Mouse (Mus musculus): ENCODE measurements at regions not wholly inside any gene's neighbourhood (a gene's known extent, or its start where the extent isn't known, plus 50 kb on each side); places are given as distances from the start of the nearest gene placed in this dataset.

- Histone ChIP-seq H3K4me2 (ENCODE audit: low read depth) (no peak overlapping the region), H3K79me2 (ENCODE audit: control insufficient read depth, insufficient read depth) (no peaks in the 10 kb centered on the region), H3K36me3 (ENCODE audit: control insufficient read depth, insufficient read depth) (no peaks in the 10 kb centered on the region), H3K27me3 (ENCODE audit: control insufficient read depth, insufficient read depth, insufficient read length) (no peaks in the 10 kb centered on the region), H3K4me3 (no peak overlapping the region), H3ac (ENCODE audit: control insufficient read depth, insufficient read length) (no peak overlapping the region)
- TF ChIP-seq E2F4 (IDR thresholded peaks at IDR 0.05; ENCODE audit: insufficient read depth) (no peak), POLR2AphosphoS2 (IDR thresholded peaks at IDR 0.05; ENCODE audit: insufficient read length, low read depth) (no peak)
Measured at GRCm38 (mm10) chr3:38138014-38138413, 346.6 kb downstream of the Ankrd50 start.

DNA sequence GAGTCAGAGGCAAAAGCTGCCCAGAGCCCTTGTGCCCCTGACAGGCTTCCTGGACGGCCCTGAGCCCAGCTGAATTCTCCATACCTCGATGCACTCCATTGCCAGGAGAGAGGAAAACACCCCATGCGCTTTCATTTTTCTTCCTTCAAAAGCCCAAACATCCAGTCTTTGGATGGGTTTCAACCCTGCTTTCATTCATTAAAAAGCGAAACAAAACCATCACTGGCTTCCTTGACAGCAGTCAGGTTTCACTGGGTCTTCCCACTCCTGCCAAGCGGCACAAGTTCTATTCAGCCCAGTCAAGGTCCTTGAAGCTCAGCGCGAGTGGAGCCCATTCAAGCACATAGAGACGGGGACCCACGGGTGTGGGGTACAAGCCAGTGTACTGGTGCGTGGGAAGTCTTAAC lies 348.8 kb downstream of the Ankrd50 start:
- Histone ChIP-seq H3K79me2 (ENCODE audit: control insufficient read depth, insufficient read depth) (no peaks in the 10 kb centered on the region), H3K27me3 (ENCODE audit: control insufficient read depth, insufficient read depth, insufficient read length) (no peaks in the 10 kb centered on the region), H3ac (ENCODE audit: control insufficient read depth, insufficient read length) (no peak overlapping the region), H3K36me3 (ENCODE audit: control insufficient read depth, insufficient read depth) (no peaks in the 10 kb centered on the region), H3K4me2 (ENCODE audit: low read depth) (no peak overlapping the region), H3K4me3 (no peak overlapping the region)
- no peak for TF ChIP-seq TCF12 (IDR thresholded peaks at IDR 0.05; ENCODE audit: insufficient read depth, poor library complexity, severe bottlenecking)
- TF ChIP-seq REST (IDR thresholded peaks at IDR 0.05; ENCODE audit: insufficient read depth, insufficient read length) = no peak
- TF ChIP-seq MYOG (IDR thresholded peaks at IDR 0.05; ENCODE audit: control insufficient read depth in 1 of 3, insufficient read depth in 1 of 3, insufficient read length in 2 of 3, low read depth in 2 of 3) = no peak
- TF ChIP-seq SRF (IDR thresholded peaks at IDR 0.05; ENCODE audit: control insufficient read depth, insufficient read length, low read depth) = no peak
- TF ChIP-seq POLR2A (IDR thresholded peaks at IDR 0.05; ENCODE audit: insufficient read length, low read depth) = no peak
- no peak for TF ChIP-seq POLR2AphosphoS2 (IDR thresholded peaks at IDR 0.05; ENCODE audit: insufficient read length, low read depth)
- TF ChIP-seq USF1 (IDR thresholded peaks at IDR 0.05; ENCODE audit: low read depth) = no peak
- no peak for TF ChIP-seq MAX (IDR thresholded peaks at IDR 0.05; ENCODE audit: low read depth)
- no peak for TF ChIP-seq CEBPB (IDR thresholded peaks at IDR 0.05; ENCODE audit: insufficient read depth, poor library complexity, severe bottlenecking)
- TF ChIP-seq TCF3 (IDR thresholded peaks at IDR 0.05; ENCODE audit: insufficient read length, low read depth) = no peak
- TF ChIP-seq E2F4 (IDR thresholded peaks at IDR 0.05; ENCODE audit: insufficient read depth) = no peak

- no peak for TF ChIP-seq SRF (IDR thresholded peaks at IDR 0.05; ENCODE audit: control insufficient read depth, insufficient read length, low read depth)
- TF ChIP-seq REST (IDR thresholded peaks at IDR 0.05; ENCODE audit: insufficient read depth, insufficient read length) = no peak
- TF ChIP-seq TCF12 (IDR thresholded peaks at IDR 0.05; ENCODE audit: insufficient read depth, poor library complexity, severe bottlenecking) = no peak
- TF ChIP-seq MYOD1 (IDR thresholded peaks at IDR 0.05; ENCODE audit: control insufficient read depth in 1 of 3, insufficient read length in 2 of 3, low read depth in 2 of 3) = no peak
- no peak for TF ChIP-seq POLR2AphosphoS2 (IDR thresholded peaks at IDR 0.05; ENCODE audit: insufficient read length, low read depth)
- no peak for TF ChIP-seq POLR2A (IDR thresholded peaks at IDR 0.05; ENCODE audit: insufficient read length, low read depth)
- no peak for TF ChIP-seq CEBPB (IDR thresholded peaks at IDR 0.05; ENCODE audit: insufficient read depth, poor library complexity, severe bottlenecking)
- no peak for TF ChIP-seq TCF3 (IDR thresholded peaks at IDR 0.05; ENCODE audit: insufficient read length, low read depth)
- no peak for TF ChIP-seq MYOG (IDR thresholded peaks at IDR 0.05; ENCODE audit: control insufficient read depth in 1 of 3, insufficient read depth in 1 of 3, insufficient read length in 2 of 3, low read depth in 2 of 3)
- no peak for TF ChIP-seq MAX (IDR thresholded peaks at IDR 0.05; ENCODE audit: low read depth)
- H3K36me3 ChIP-seq (ENCODE audit: control insufficient read depth, insufficient read depth) = no peaks in the 10 kb centered on the region
- H3K27me3 ChIP-seq (ENCODE audit: control insufficient read depth, insufficient read depth, insufficient read length) = no peaks in the 10 kb centered on the region
- H3K79me2 ChIP-seq (ENCODE audit: control insufficient read depth, insufficient read depth) = no peaks in the 10 kb centered on the region
- H3K4me2 ChIP-seq (ENCODE audit: low read depth) = no peak overlapping the region
- H3ac ChIP-seq (ENCODE audit: control insufficient read depth, insufficient read length) = no peak overlapping the region
- H3K4me3 ChIP-seq = no peak overlapping the region
Measured at GRCm38 (mm10) chr3:38134425-38134824, 350.2 kb downstream of the Ankrd50 start.

- H3K79me2 ChIP-seq (ENCODE audit: control insufficient read depth, insufficient read depth) = no peaks in the 10 kb centered on the region
- no peak overlapping the region for H3K4me3 ChIP-seq
- H3K27me3 ChIP-seq (ENCODE audit: control insufficient read depth, insufficient read depth, insufficient read length) = no peaks in the 10 kb centered on the region
- no peak overlapping the region for H3K4me2 ChIP-seq (ENCODE audit: low read depth)
- H3ac ChIP-seq (ENCODE audit: control insufficient read depth, insufficient read length) = no peak overlapping the region
- no peak for TF ChIP-seq POLR2AphosphoS2 (IDR thresholded peaks at IDR 0.05; ENCODE audit: insufficient read length, low read depth)
- no peak for TF ChIP-seq USF1 (IDR thresholded peaks at IDR 0.05; ENCODE audit: low read depth)
- TF ChIP-seq REST (IDR thresholded peaks at IDR 0.05; ENCODE audit: insufficient read depth, insufficient read length) = no peak
- no peak for TF ChIP-seq CEBPB (IDR thresholded peaks at IDR 0.05; ENCODE audit: insufficient read depth, poor library complexity, severe bottlenecking)
- no peaks in the 10 kb centered on the region for H3K36me3 ChIP-seq (ENCODE audit: control insufficient read depth, insufficient read depth)
Measured at GRCm38 (mm10) chr3:38131887-38132220, 352.8 kb downstream of the Ankrd50 start.

GRCm38 (mm10) chr3:38131176-38131886 lies 353.3 kb downstream of the Ankrd50 start:
- TF ChIP-seq MYOD1 (IDR thresholded peaks at IDR 0.05; ENCODE audit: control insufficient read depth in 1 of 3, insufficient read length in 2 of 3, low read depth in 2 of 3) (peak in 1 of 3 experiments; percentile 15), USF1 (IDR thresholded peaks at IDR 0.05; ENCODE audit: low read depth) (no peak), POLR2AphosphoS2 (IDR thresholded peaks at IDR 0.05; ENCODE audit: insufficient read length, low read depth) (no peak), MYOG (IDR thresholded peaks at IDR 0.05; ENCODE audit: control insufficient read depth in 1 of 3, insufficient read depth in 1 of 3, insufficient read length in 2 of 3, low read depth in 2 of 3) (no peak), CEBPB (IDR thresholded peaks at IDR 0.05; ENCODE audit: insufficient read depth, poor library complexity, severe bottlenecking) (peak; percentile 96), POLR2A (IDR thresholded peaks at IDR 0.05; ENCODE audit: insufficient read length, low read depth) (no peak), TCF12 (IDR thresholded peaks at IDR 0.05; ENCODE audit: insufficient read depth, poor library complexity, severe bottlenecking) (no peak), E2F4 (IDR thresholded peaks at IDR 0.05; ENCODE audit: insufficient read depth) (no peak), REST (IDR thresholded peaks at IDR 0.05; ENCODE audit: insufficient read depth, insufficient read length) (no peak), MAX (IDR thresholded peaks at IDR 0.05; ENCODE audit: low read depth) (peak; percentile 50), TCF3 (IDR thresholded peaks at IDR 0.05; ENCODE audit: insufficient read length, low read depth) (no peak), SRF (IDR thresholded peaks at IDR 0.05; ENCODE audit: control insufficient read depth, insufficient read length, low read depth) (no peak)
- Histone ChIP-seq H3K36me3 (ENCODE audit: control insufficient read depth, insufficient read depth) (no peaks in the 10 kb centered on the region), H3K27me3 (ENCODE audit: control insufficient read depth, insufficient read depth, insufficient read length) (no peaks in the 10 kb centered on the region)

More at GRCm38 (mm10) chr3:38131176-38131886, 353.3 kb downstream of the Ankrd50 start:
- Histone ChIP-seq H3K4me3 (no peak overlapping the region), H3ac (ENCODE audit: control insufficient read depth, insufficient read length) (no peak overlapping the region), H3K4me2 (ENCODE audit: low read depth) (no peak overlapping the region), H3K79me2 (ENCODE audit: control insufficient read depth, insufficient read depth) (no peaks in the 10 kb centered on the region)

Data from myocyte (in vitro differentiated cells).